Mouse (Mus musculus) heart, postnatal 10 days (tissue): ENCODE results near the gene Map3k14. TPM values are rescaled to one million over a fixed set of nuclear protein-coding genes. Genes with fewer than 3 reads are reported as not detected.

ENCODE experiments used
- DNase-seq, 2 experiments: peaks; one replicate each; pipeline ENCODE4 v3.0.0; 2021
- intact Hi-C: fragments of 180-260 bp; cut with DNase I; formaldehyde crosslinking; loops from one replicate; pipeline ENCODE4 v1.15.1; 2025
- total RNA-seq, 2 experiments: library from RNA; stranded (reverse); gene quantifications; 2 replicates each; pipeline ENCODE4 v1.2.3; 2021

Map3k14 gene
- total RNA-seq, 2 experiments from 2014 or later, result 3.8 to 4.3 TPM

- intact Hi-C loops, result loop anchor here (1.0 to 2.0 kb wide), 2 partner anchors 40 to 104 kb away; no protein-coding TSS in a partner anchor
- no peak for DNase-seq
Observed at GRCm38 (mm10) chr11:103272888-103273287, 5.6 kb upstream of the Map3k14 start.

- peak; percentile 59 to 75 for DNase-seq
- intact Hi-C loops, result loop anchor here (1.0 to 2.0 kb wide), 2 partner anchors 39 to 103 kb away; no protein-coding TSS in a partner anchor
Observed at GRCm38 (mm10) chr11:103271979-103272378, 4.7 kb upstream of the Map3k14 start.

- intact Hi-C loops, result no loop called here
- DNase-seq, result no peak
Observed at GRCm38 (mm10) chr11:103269426-103269825, 2.2 kb upstream of the Map3k14 start.

- no peak for DNase-seq
- intact Hi-C loops, result no loop called here
Observed at GRCm38 (mm10) chr11:103268905-103269304, 1.6 kb upstream of the Map3k14 start.

GRCm38 (mm10) chr11:103268350-103268749, 1.1 kb upstream of the Map3k14 start:
- no peak for DNase-seq
- intact Hi-C loops, result no loop called here

- intact Hi-C loops, result loop anchor here (1.0 kb wide), 1 partner anchor 20 kb away; no protein-coding TSS in a partner anchor
- DNase-seq, result peak in 1 of 2 experiments; percentile 40
Observed at GRCm38 (mm10) chr11:103266729-103267345, 435 bp downstream of the Map3k14 start.

- no peak for DNase-seq
- intact Hi-C loops, result loop anchor here (1.0 kb wide), 1 partner anchor 19 kb away; no protein-coding TSS in a partner anchor
Observed at GRCm38 (mm10) chr11:103265856-103266255, 1.4 kb downstream of the Map3k14 start.

- no peak for DNase-seq
- intact Hi-C loops, result no loop called here
Observed at GRCm38 (mm10) chr11:103265211-103265610, 2.1 kb downstream of the Map3k14 start.

GRCm38 (mm10) chr11:103264427-103265005, 2.8 kb downstream of the Map3k14 start:
- intact Hi-C loops, result no loop called here
- no peak for DNase-seq

GRCm38 (mm10) chr11:103263551-103263950, 3.7 kb downstream of the Map3k14 start:
- intact Hi-C loops, result no loop called here
- no peak for DNase-seq

GRCm38 (mm10) chr11:103262412-103263267, 4.6 kb downstream of the Map3k14 start:
- intact Hi-C loops, result no loop called here
- peak; percentile 45 to 48 for DNase-seq

GRCm38 (mm10) chr11:103261671-103262411, 5.4 kb downstream of the Map3k14 start:
- DNase-seq, result peak; percentile 71 to 78

GRCm38 (mm10) chr11:103260515-103261192, 6.6 kb downstream of the Map3k14 start:
- intact Hi-C loops, result loop anchor here (1.0 kb wide), 1 partner anchor 15 kb away; no protein-coding TSS in a partner anchor
- DNase-seq, result no peak

More at GRCm38 (mm10) chr11:103261671-103262411, 5.4 kb downstream of the Map3k14 start:
- intact Hi-C loops, result loop anchor here (1.0 kb wide), 1 partner anchor 17 kb away; no protein-coding TSS in a partner anchor

GRCm38 (mm10) chr11:103260034-103260433, 7.2 kb downstream of the Map3k14 start:
- intact Hi-C loops, result no loop called here
- DNase-seq, result no peak

GRCm38 (mm10) chr11:103257938-103258481, 9.3 kb downstream of the Map3k14 start:
- intact Hi-C loops, result no loop called here
- DNase-seq, result no peak

GRCm38 (mm10) chr11:103253605-103254004, 13.7 kb downstream of the Map3k14 start:
- intact Hi-C loops, result no loop called here
- no peak for DNase-seq

- intact Hi-C loops, result no loop called here
- DNase-seq, result no peak
Observed at GRCm38 (mm10) chr11:103252380-103252779, 14.9 kb downstream of the Map3k14 start.

GRCm38 (mm10) chr11:103250324-103250723, 16.9 kb downstream of the Map3k14 start:
- no peak for DNase-seq
- intact Hi-C loops, result no loop called here

GRCm38 (mm10) chr11:103249509-103249908, 17.8 kb downstream of the Map3k14 start:
- intact Hi-C loops, result no loop called here

More at GRCm38 (mm10) chr11:103249509-103249908, 17.8 kb downstream of the Map3k14 start:
- no peak for DNase-seq
